Mouse (Mus musculus) urinary bladder, postnatal 36 days (tissue): ENCODE data around the gene Clmn.
A peak's percentile ranks its signal among the peaks of the same experiment; 100 is the strongest.

Experiments used
- DNase-seq, 2 experiments: peaks; one replicate each; pipeline ENCODE4 v3.0.0; 2022; ENCODE audit warnings: low spot score in 2 of 2, mixed read lengths in 1 of 2

Gene Clmn

DNA sequence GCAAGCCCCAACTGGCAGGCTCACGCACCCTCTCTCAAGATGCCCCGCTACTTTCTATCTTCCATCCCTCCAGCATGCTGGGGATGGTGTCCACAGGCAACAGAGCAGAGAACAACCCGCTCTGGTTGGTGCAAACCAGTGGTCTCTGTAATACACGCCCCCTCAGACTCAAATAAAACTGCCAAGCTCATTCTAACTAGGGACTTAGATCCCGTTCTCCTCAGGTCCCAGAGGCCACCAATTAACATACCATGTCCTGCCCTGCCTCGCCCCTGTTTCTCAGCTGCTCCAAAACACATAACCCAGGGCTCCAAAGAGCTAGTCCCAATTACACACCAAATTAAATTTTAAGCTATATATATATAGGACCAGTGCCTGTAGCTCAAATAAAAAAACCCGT lies 50.6 kb downstream of the Clmn start:
- no peak for DNase-seq

DNA sequence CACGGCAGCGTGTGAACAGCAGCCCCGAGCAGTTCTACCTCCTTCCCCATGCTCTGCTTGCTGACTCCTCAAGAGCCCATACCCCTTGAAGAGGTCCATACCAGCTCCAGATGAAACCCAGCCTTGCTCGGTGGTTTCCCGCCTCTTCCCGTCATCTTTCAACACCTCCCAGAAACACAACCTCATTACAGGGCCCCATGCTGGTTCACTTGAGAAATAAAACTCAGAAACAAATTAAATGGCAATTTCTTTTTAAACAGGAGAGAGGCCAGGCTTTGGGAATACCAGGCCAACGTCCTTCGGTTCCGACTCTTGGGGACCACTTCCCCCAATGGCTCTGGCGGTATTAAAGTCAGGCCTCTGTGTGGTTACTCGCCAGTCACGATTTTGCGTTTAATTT lies 51.1 kb downstream of the Clmn start:
- no peak for DNase-seq

DNA sequence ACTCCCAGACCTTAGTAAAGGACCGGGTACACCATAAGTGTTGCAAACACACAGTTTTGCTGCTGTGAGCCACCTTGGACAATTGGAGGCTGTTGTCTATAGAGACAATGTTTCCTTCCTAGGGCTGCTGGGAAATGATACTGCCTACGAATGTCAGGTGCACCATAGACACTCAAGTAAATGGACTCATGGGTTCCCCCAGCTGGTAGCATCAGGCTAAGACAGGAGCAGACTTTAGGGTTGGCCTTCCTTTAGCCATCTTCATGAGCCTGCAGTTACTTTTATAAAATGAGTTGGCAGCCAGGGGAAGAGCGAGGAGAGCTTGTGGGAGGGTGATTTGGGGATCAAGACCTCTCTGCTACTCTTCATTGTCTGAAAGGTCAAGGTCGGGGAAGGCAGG lies 52.2 kb downstream of the Clmn start:
- DNase-seq: no peak

- no peak for DNase-seq
These were observed 53.9 kb downstream of the Clmn start for GRCm38 (mm10) chr12:104810923-104811443.

DNA sequence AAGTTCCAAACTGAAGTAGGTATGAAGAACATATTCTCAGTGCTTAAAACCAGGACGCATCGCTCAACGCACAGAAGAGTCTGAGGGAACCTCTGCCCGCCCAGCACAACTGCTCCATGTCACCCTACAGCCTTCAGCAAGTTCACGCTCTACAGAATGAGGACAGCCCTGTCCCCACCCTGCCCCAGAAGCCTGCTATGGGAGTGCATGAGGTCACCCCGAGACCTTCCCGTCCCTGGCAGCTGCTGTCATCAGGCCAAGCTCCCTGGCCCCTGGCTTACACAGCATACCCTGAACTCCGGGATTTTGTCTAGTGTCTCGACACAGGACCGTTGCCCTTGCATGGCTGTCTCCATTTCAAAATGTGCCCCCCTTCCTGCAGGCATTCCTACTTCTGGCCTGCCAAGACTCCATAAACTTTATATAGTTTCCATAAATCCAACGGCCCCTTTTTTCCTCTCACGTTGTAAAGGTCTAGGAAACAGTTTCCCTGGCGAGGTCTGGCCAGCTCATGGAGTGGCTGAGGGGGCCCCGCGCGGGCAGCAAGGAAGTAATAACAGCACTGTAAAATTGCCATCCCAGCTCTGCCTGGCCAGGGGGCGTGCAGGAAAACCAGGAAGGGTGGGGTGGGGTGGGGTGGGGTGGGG lies 56.3 kb downstream of the Clmn start:
- no peak for DNase-seq

DNA sequence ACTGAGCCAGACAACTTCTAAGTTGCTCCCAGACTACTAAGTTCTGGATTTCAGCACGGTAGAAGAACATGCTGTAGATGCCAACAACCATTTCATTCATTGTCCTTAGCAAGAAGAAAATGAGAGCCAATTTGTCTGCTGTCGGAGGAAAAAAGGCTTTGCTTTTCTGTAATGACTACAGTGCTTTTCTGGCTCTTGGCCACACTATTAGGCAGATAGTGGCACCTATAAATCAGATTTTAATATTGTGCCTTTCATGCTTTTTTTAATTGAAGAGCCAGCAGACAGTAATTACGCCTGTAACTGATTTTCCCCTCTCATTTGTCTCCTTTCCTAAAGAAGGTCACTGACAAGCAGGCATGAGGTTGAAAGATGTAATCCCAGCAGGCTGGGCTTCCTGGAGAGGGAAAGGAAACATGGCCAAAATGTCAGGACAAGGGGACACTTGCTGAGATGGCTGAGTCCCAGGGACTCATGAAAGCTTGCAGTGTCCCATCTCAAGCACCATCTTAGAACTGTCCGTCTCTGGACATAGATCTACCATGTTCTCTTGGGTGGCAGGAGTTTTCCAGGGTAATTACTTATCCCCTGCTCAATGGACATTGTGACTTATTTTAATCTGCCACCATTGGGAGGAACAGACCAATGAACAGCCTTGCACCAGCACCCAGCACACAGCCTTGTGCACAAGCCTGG lies 58.0 kb downstream of the Clmn start:
- no peak for DNase-seq

DNA sequence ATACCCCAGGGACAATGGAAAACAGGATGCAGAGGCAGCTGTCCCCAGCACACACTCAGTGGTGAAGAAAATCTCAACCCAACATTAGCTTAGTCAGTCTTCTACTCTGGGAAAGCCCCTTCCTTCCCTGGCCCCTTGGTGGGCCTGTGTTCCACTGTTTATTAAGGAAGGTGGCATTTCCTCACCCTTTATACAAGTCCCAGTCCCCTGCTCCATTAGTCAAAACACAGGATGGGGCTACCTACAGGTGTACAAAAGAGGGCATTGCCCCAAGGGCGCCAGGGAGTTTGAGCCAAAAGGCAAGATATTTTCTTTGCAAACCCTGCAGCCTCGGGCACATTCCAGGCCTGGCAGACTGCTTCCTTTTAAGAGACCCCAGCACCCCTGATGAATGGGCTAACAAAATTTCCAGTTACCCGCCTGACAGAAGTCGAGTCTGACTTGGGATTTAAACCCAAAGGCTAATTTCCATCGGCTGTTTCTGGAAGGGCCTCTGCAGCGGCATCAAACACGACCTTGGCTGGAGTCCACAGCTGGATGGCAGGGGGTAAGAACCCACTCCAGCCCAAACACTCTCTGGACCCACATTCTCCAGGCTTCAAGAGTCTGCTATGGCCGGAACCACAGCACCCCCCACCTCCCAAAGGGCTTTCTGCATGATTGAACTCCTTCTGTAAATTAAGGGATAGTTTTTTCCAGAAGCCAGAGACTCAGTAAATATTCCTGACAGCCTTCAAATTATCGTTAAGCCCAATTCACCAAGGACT lies 63.2 kb downstream of the Clmn start:
- DNase-seq: no peak

- DNase-seq: no peak
These were observed 65.5 kb downstream of the Clmn start for GRCm38 (mm10) chr12:104799365-104799764.

- no peak for DNase-seq
These were observed 67.0 kb downstream of the Clmn start for GRCm38 (mm10) chr12:104797905-104798304.

DNA sequence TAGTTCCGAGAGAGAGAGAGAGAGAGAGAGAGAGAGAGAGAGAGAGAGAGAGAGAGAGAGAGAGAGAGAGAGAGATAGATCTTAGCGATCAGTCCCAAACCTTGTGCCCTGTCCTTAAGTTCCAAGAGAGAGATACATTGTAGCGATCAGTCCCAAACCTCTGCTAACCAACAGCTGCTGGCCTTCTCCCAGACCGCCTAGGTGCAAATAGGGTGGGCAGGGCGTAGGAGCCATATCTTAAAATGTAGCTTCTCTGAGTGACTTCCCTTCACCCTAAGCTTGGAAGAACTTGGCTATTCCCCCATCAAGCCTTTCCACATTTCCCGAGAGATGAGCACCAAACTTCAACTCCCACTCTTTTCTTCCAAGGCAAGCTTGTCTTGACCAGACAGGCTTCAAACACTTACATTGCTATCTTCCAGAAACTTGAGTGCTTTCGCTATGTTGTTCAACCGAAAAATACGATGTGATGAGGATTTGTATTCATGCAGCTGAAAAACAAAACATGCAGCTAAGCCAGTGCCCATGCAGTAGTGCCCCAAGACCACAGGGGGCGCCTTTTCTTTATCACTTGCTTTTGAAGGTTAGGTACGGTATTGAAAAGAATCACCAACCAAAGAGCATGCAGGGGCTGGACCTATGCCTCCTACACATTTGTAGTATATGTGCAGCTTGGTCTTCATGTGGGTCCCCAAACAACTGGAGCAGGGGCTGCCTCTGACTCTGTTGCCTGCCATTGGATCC lies 68.1 kb downstream of the Clmn start:
- no peak for DNase-seq

DNA sequence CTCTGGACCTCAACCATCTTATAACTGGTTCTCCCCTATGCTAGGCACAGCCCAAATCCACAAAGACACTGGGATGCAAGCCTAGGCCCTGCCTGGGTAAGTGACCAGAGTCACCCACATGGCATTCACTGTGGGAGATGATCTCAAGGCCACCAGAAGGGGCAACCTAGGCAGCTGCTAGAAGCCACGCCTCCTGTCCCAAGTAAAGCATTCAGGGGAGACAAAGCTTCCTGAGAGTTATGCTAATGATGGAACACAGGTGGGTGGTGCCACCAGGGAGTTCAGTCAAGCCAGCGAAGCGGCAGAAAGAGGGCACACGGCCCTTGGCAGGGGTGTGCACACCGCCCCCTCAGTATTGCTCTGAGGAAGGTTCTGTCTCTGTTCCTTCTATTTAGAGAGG lies 69.9 kb downstream of the Clmn start:
- no peak for DNase-seq

GRCm38 (mm10) chr12:104793486-104793885 lies 71.4 kb downstream of the Clmn start:
- no peak for DNase-seq

DNA sequence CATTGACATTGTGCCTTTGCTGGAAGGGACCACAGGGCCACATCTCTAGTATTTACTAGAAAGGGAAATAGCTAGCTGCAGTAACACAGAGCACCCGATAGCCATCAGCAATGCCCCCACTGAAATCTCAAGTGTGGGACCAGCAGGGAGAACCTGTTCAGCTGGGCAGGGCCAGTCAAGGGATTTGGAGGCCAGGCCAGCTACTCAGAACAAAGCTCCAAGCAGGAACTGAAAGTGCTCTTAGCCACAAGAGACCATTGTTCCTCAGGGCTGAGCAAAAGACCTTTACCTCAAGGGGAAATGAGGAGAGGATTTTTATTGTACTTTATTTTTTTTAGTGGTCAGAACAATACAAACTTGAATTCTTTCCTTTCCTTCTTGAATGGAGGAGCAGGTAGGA lies 87.3 kb downstream of the Clmn start:
- DNase-seq: peak; percentile 21 to 42

DNA sequence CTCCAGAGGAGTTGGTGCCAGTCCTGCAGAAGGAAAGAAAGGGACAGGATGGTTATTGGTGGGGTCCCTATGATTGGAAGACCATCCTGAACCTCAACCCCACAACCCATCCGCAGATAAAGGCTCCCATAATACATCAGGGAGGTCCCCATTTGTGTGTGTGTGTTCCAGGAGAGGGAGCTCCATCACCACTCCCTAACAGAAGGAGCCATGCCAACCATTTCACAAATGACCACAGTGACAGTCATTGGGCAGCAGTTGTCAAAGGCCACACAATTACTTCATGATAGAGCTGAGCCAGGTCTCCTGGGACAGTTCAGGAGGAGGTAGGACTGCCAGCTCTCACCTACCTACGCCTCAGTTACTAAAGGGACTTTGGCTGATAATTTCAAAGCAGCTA lies 92.9 kb downstream of the Clmn start:
- no peak for DNase-seq

- DNase-seq: no peak
These were observed 95.6 kb downstream of the Clmn start for GRCm38 (mm10) chr12:104769201-104769785.

DNA sequence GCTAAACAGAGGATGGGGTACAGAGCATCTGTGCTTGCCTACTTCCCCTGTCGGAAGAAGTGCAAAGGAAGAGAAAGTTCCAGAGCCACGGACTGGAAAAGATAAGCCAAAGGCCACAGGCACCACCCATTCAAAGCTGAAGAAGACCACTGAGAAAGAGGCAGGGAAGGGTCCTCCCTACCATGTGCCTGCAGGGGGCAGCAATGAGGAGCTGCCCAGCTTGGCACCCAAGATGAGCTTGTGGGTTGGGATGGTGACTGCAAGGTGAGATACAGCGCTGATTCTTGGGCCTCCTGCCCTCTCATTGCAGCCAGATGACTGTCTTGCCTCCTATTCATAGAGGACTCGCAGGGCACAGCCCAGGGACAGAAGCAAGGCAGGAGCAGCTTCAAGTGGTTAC lies 97.7 kb downstream of the Clmn start:
- DNase-seq: no peak

DNA sequence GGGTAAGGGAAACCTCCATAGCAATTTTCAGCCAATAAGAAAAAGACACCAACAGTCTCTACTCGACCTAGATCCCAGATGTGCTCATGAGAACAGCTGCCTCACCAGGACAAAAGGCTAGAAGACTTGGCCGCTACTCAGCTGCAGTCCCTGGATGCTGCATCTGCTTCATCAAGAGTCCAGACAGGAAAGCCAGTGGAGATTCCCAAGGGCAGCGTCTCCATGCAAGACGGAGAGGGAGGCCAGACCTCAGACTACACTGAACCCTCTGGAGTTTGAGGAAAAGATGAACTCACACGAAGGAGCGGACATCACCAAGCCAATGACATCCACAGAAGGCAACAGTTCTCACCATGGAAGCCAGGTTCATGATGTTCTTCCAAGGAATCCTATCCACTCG lies 99.1 kb downstream of the Clmn start:
- no peak for DNase-seq

- no peak for DNase-seq
These were observed 99.8 kb downstream of the Clmn start for GRCm38 (mm10) chr12:104765116-104765515.

- DNase-seq: no peak
These were observed 101.0 kb downstream of the Clmn start for GRCm38 (mm10) chr12:104763918-104764317.

- no peak for DNase-seq
These were observed 103.5 kb downstream of the Clmn start for GRCm38 (mm10) chr12:104761411-104761810.

GRCm38 (mm10) chr12:104758066-104758465 lies 106.8 kb downstream of the Clmn start:
- no peak for DNase-seq

GRCm38 (mm10) chr12:104753686-104754085 lies 111.2 kb downstream of the Clmn start:
- DNase-seq: no peak
